Mouse (Mus musculus): ENCODE measurements around the gene 1700102P08Rik. TPM values are rescaled to one million over a fixed set of nuclear protein-coding genes. Genes with fewer than 3 reads are reported as not detected.

Gene 1700102P08Rik
- total and polyA plus RNA-seq, 2 experiments from 2014 or later, result not detected

DNA sequence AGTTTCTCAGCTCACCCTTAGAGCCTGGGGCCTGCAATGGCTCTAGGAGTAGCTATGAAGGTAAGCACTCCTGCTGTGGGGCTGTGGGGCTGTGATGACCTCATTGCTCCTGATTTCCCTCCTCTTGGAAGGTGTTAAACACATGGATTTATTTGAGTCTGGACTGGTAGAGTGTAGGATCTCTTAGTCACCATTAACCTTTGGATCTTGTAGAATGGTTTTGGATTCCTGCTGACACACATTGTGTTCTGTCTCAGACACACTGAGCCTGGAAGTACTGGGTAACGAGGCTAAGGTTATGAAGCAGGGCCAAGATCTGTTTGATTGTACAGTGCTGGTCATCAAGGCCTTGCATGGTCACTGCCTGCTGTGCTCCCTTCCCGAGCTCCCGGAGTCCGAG, 13.3 kb upstream of the 1700102P08Rik start:
- peaks cover 83% of the 10 kb centered on the region for H3K36me3 ChIP-seq (replicated peaks; ENCODE audit: control insufficient read depth, insufficient read depth, low read length)
- WGBS, result 62% methylated on average over 4 of the region's 4 CpGs
- H3K27ac ChIP-seq (ENCODE audit: low read depth), result no peak overlapping the region
- H3K4me1 ChIP-seq (ENCODE audit: control insufficient read depth, insufficient read depth), result peaks cover 5% of the 10 kb centered on the region
- no peak overlapping the region for H3K9ac ChIP-seq (replicated peaks; ENCODE audit: low read depth, low read length)
- TF ChIP-seq EP300 (IDR thresholded peaks at IDR 0.05; ENCODE audit: low read depth) (no peak), CTCF (IDR thresholded peaks at IDR 0.05; ENCODE audit: low read depth) (no peak)
- H3K27me3 ChIP-seq (ENCODE audit: control insufficient read depth, insufficient read depth, low read length), result no peaks in the 10 kb centered on the region
- H3K4me3 ChIP-seq (ENCODE audit: low read depth, low read length), result no peak overlapping the region
- ATAC-seq (ENCODE audit: insufficient read depth, low read depth) (no peak), DNase-seq (ENCODE audit: low spot score) (no peak)
- H3K9me3 ChIP-seq (replicated peaks; ENCODE audit: control insufficient read depth, low read length), result no peaks in the 10 kb centered on the region
- H3K4me2 ChIP-seq (ENCODE audit: low read depth, low read length), result no peak overlapping the region

GRCm38 (mm10) chr9:108381382-108381781, 11.2 kb upstream of the 1700102P08Rik start:
- H3K4me1 ChIP-seq (ENCODE audit: control insufficient read depth, insufficient read depth), result peaks cover 5% of the 10 kb centered on the region
- no peak overlapping the region for H3K4me2 ChIP-seq (ENCODE audit: low read depth, low read length)
- H3K9ac ChIP-seq (replicated peaks; ENCODE audit: low read depth, low read length), result no peak overlapping the region
- no peak overlapping the region for H3K4me3 ChIP-seq (ENCODE audit: low read depth, low read length)
- DNase-seq (ENCODE audit: low spot score) (no peak), ATAC-seq (ENCODE audit: insufficient read depth, low read depth) (no peak)
- peaks cover 83% of the 10 kb centered on the region for H3K36me3 ChIP-seq (replicated peaks; ENCODE audit: control insufficient read depth, insufficient read depth, low read length)
- no peaks in the 10 kb centered on the region for H3K27me3 ChIP-seq (ENCODE audit: control insufficient read depth, insufficient read depth, low read length)
- no peaks in the 10 kb centered on the region for H3K9me3 ChIP-seq (replicated peaks; ENCODE audit: control insufficient read depth, low read length)
- no peak overlapping the region for H3K27ac ChIP-seq (ENCODE audit: low read depth)
- 91% methylated on average over 9 of the region's 9 CpGs for WGBS
- TF ChIP-seq CTCF (IDR thresholded peaks at IDR 0.05; ENCODE audit: low read depth) (no peak), EP300 (IDR thresholded peaks at IDR 0.05; ENCODE audit: low read depth) (no peak)

- WGBS, result 78% methylated on average over 7 of the region's 7 CpGs
- H3K9me3 ChIP-seq (replicated peaks; ENCODE audit: control insufficient read depth, low read length), result no peaks in the 10 kb centered on the region
- no peaks in the 10 kb centered on the region for H3K4me1 ChIP-seq (ENCODE audit: control insufficient read depth, insufficient read depth)
- no peak overlapping the region for H3K4me2 ChIP-seq (ENCODE audit: low read depth, low read length)
- H3K9ac ChIP-seq (replicated peaks; ENCODE audit: low read depth, low read length), result no peak overlapping the region
- TF ChIP-seq EP300 (IDR thresholded peaks at IDR 0.05; ENCODE audit: low read depth), result no peak
- TF ChIP-seq CTCF (IDR thresholded peaks at IDR 0.05; ENCODE audit: low read depth), result no peak
- no peak overlapping the region for H3K4me3 ChIP-seq (ENCODE audit: low read depth, low read length)
- H3K27me3 ChIP-seq (ENCODE audit: control insufficient read depth, insufficient read depth, low read length), result no peaks in the 10 kb centered on the region
- H3K27ac ChIP-seq (ENCODE audit: low read depth), result no peak overlapping the region
- ATAC-seq (ENCODE audit: insufficient read depth, low read depth) (no peak), DNase-seq (ENCODE audit: low spot score) (no peak)
- peaks cover 90% of the 10 kb centered on the region for H3K36me3 ChIP-seq (replicated peaks; ENCODE audit: control insufficient read depth, insufficient read depth, low read length)
Measured at GRCm38 (mm10) chr9:108385006-108385405, 7.6 kb upstream of the 1700102P08Rik start.

DNA sequence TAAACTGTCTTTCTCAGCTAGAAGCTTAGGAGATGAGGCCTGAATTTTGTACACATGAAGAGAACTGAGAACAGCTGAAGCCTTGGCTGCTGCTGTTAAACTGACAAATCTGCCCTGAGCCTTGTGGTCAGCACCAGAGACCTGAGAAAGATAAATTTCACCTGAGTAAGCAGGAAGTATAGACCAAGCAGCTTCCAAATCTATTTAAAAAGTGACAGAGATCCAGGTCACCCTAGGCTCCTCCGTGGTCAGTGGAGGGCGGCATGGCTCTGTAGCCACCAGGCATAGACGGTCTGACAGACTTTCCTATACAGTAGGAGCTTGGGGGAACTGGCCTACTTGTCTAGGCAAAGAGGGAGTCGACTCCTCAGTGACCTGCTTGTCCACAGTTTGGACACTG, 5.8 kb upstream of the 1700102P08Rik start:
- DNase-seq (ENCODE audit: low spot score), result no peak
- Histone ChIP-seq H3K9ac (replicated peaks; ENCODE audit: low read depth, low read length) (no peak overlapping the region), H3K4me1 (ENCODE audit: control insufficient read depth, insufficient read depth) (no peaks in the 10 kb centered on the region), H3K4me2 (ENCODE audit: low read depth, low read length) (no peak overlapping the region), H3K9me3 (replicated peaks; ENCODE audit: control insufficient read depth, low read length) (no peaks in the 10 kb centered on the region), H3K27ac (ENCODE audit: low read depth) (no peak overlapping the region), H3K4me3 (ENCODE audit: low read depth, low read length) (no peak overlapping the region), H3K27me3 (ENCODE audit: control insufficient read depth, insufficient read depth, low read length) (no peaks in the 10 kb centered on the region), H3K36me3 (replicated peaks; ENCODE audit: control insufficient read depth, insufficient read depth, low read length) (peaks cover 95% of the 10 kb centered on the region)
- no peak for ATAC-seq (ENCODE audit: insufficient read depth, low read depth)
- no peak for TF ChIP-seq EP300 (IDR thresholded peaks at IDR 0.05; ENCODE audit: low read depth)
- TF ChIP-seq CTCF (IDR thresholded peaks at IDR 0.05; ENCODE audit: low read depth), result no peak
- WGBS, result 81% methylated on average over 4 of the region's 4 CpGs

- Histone ChIP-seq H3K4me2 (ENCODE audit: low read depth, low read length) (no peak overlapping the region), H3K9me3 (replicated peaks; ENCODE audit: control insufficient read depth, low read length) (no peaks in the 10 kb centered on the region), H3K27ac (ENCODE audit: low read depth) (no peak overlapping the region), H3K27me3 (ENCODE audit: control insufficient read depth, insufficient read depth, low read length) (no peaks in the 10 kb centered on the region), H3K9ac (replicated peaks; ENCODE audit: low read depth, low read length) (no peak overlapping the region), H3K36me3 (replicated peaks; ENCODE audit: control insufficient read depth, insufficient read depth, low read length) (peaks cover 94% of the 10 kb centered on the region), H3K4me3 (ENCODE audit: low read depth, low read length) (no peak overlapping the region), H3K4me1 (ENCODE audit: control insufficient read depth, insufficient read depth) (no peaks in the 10 kb centered on the region)
- no peak for TF ChIP-seq EP300 (IDR thresholded peaks at IDR 0.05; ENCODE audit: low read depth)
- no peak for TF ChIP-seq CTCF (IDR thresholded peaks at IDR 0.05; ENCODE audit: low read depth)
- DNase-seq (ENCODE audit: low spot score) (no peak), ATAC-seq (ENCODE audit: insufficient read depth, low read depth) (no peak)
- WGBS, result 87% methylated on average over 10 of the region's 10 CpGs
Measured at GRCm38 (mm10) chr9:108388601-108389000, 4.0 kb upstream of the 1700102P08Rik start.

DNA sequence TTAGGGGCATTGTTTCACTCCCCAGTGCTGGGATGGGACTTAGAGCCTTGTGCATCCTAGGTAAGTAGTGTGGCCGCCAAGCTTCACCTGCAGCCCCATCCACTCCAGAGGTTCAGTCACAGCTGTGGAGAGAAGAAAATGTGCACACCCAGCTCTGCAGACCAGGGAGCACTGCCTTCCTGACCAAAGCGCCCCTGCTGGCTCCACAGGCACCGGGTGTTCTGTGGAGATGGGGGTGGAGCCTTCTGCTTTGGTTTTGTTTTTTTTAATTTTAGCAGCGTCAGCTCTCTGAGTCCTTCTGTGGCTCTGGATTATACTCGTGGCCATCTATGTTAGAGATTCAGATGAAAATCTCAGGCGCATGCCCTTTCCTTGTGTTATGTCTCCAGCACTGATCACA, 3.4 kb upstream of the 1700102P08Rik start:
- ATAC-seq (ENCODE audit: insufficient read depth, low read depth) (no peak), DNase-seq (ENCODE audit: low spot score) (no peak)
- H3K9ac ChIP-seq (replicated peaks; ENCODE audit: low read depth, low read length), result no peak overlapping the region
- TF ChIP-seq EP300 (IDR thresholded peaks at IDR 0.05; ENCODE audit: low read depth) (no peak), CTCF (IDR thresholded peaks at IDR 0.05; ENCODE audit: low read depth) (no peak)
- no peaks in the 10 kb centered on the region for H3K9me3 ChIP-seq (replicated peaks; ENCODE audit: control insufficient read depth, low read length)
- peaks cover 90% of the 10 kb centered on the region for H3K36me3 ChIP-seq (replicated peaks; ENCODE audit: control insufficient read depth, insufficient read depth, low read length)
- H3K4me3 ChIP-seq (ENCODE audit: low read depth, low read length), result no peak overlapping the region
- no peak overlapping the region for H3K4me2 ChIP-seq (ENCODE audit: low read depth, low read length)
- H3K4me1 ChIP-seq (ENCODE audit: control insufficient read depth, insufficient read depth), result no peaks in the 10 kb centered on the region
- no peak overlapping the region for H3K27ac ChIP-seq (ENCODE audit: low read depth)
- WGBS, result 68% methylated on average over 6 of the region's 6 CpGs
- no peaks in the 10 kb centered on the region for H3K27me3 ChIP-seq (ENCODE audit: control insufficient read depth, insufficient read depth, low read length)

All from heart, postnatal 0 days (tissue).